Mouse (Mus musculus): ENCODE data around the gene Casc4. TPM values are rescaled to one million over a fixed set of nuclear protein-coding genes. Genes with fewer than 3 reads are reported as not detected.

The Casc4 gene
- total RNA-seq (2023), result 7.9 to 12.8 TPM (median 11.7 TPM) in 4 replicates

DNA sequence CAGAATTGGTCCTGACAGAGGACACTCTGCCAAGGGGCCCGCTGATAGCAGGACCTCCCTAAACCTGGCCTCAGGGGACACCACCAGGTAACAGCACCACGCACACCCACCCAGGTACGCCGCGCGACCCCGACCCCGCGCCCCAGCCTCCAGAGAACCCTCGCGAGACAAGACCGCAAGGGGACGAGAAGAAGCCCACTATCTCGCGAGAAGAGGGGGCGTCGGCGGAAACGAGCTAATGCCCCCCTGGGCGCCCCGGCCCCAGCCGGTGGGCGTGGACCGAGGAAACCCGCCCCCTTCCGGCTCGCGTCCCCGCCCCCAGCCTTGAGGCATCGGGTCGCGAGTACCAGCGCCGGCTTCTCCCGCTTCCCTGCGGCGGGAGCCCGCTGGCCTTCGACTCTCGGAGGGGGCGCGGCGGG is at the start of gene Casc4:
TSS of gene Casc4 (plus strand) at position 339 of the 419 bp plus-strand sequence.

GRCm38 (mm10) chr2:121955765-121956223 is 89.0 kb downstream of the Casc4 start, which contains the start of the genes Ctdspl2 and Mageb3:
Gene Ctdspl2, plus strand, starts transcription at chr2:121956001.
Gene Mageb3, minus strand, starts transcription at chr2:121956092.

Other genes with a start within 250 kb of the Casc4 start
- not detected in 4 replicates for gene Frmd5, start 59.9 kb upstream of the Casc4 start, total RNA-seq (2023)
- 40.8 to 48.5 TPM (median 43.3 TPM) in 4 replicates for gene Ctdspl2, start 89.0 kb downstream of the Casc4 start, total RNA-seq (2023)
- not detected in 4 replicates for gene Mageb3, start 89.1 kb downstream of the Casc4 start, total RNA-seq (2023)
- 39.8 to 45.1 TPM (median 41.9 TPM) in 4 replicates for gene Eif3j1, start 161.6 kb downstream of the Casc4 start, total RNA-seq (2023)

Measured in B cell, adult 62 days (primary cell).